Comparison of ENCODE assay signal across 7 mouse cellular contexts in genomic region chr10:77605908-77606826, GRCm38 (mm10). TPM values are rescaled to one million over a fixed set of nuclear protein-coding genes. Genes with fewer than 3 reads are reported as not detected.
DNase-seq lines count a peak whose midpoint lies in the region; ATAC-seq lines count a peak whose summit lies in the region.

Gene Sumo3, plus strand, starts transcription at chr10:77606097.
Gene Gm49325, plus strand, starts transcription at chr10:77606197.

- peak; percentile 100 for DNase-seq in adrenal gland, postnatal 14 days
- peak; percentile 90 for DNase-seq in embryonic facial prominence, embryonic 11.5 days (ENCODE audit: low spot score)
- peak; percentile 99 for DNase-seq in heart, adult 11 months
- DNase-seq in kidney, adult 18-20 months: peak; percentile 99
- peak; percentile 96 for DNase-seq in limb, embryonic 10.5 days (ENCODE audit: low spot score)
- peak; percentile 91 for DNase-seq in skeletal muscle tissue, adult 2 months (ENCODE audit: low read depth, low spot score)

- H3K4me1 ChIP-seq in embryonic facial prominence, embryonic 11.5 days (ENCODE audit: control insufficient read depth, insufficient read depth, low read length): no peaks in the 10 kb centered on the region
- H3K4me1 ChIP-seq in limb, embryonic 10.5 days: peaks cover 24% of the 10 kb centered on the region
- H3K4me1 ChIP-seq in midbrain, embryonic 12.5 days: peaks cover 22% of the 10 kb centered on the region

- peak within 1 kb of the TSS; percentile 73 for H3K4me2 ChIP-seq in embryonic facial prominence, embryonic 11.5 days (ENCODE audit: low read depth, low read length)
- H3K4me2 ChIP-seq in midbrain, embryonic 12.5 days (replicated peaks): peak within 1 kb of the TSS; percentile 85

- peaks cover 6% of the 10 kb centered on the region for H3K36me3 ChIP-seq in embryonic facial prominence, embryonic 11.5 days (replicated peaks; ENCODE audit: control insufficient read depth, insufficient read depth, low read depth, low read length)
- H3K36me3 ChIP-seq in limb, embryonic 10.5 days: peaks cover 33% of the 10 kb centered on the region
- H3K36me3 ChIP-seq in midbrain, embryonic 12.5 days: peaks cover 20% of the 10 kb centered on the region

- no peaks in the 10 kb centered on the region for H3K27me3 ChIP-seq in embryonic facial prominence, embryonic 11.5 days (ENCODE audit: control insufficient read depth, insufficient read depth, low read length)
- H3K27me3 ChIP-seq in limb, embryonic 10.5 days (ENCODE audit: low read depth, poor library complexity, severe bottlenecking): no peaks in the 10 kb centered on the region
- no peaks in the 10 kb centered on the region for H3K27me3 ChIP-seq in midbrain, embryonic 12.5 days

- ATAC-seq in embryonic facial prominence, embryonic 11.5 days (replicated peaks; ENCODE audit: insufficient number of reproducible peaks, low FRiP score, low TSS enrichment, low read depth): peak; percentile 73
- ATAC-seq in midbrain, embryonic 12.5 days (ENCODE audit: low FRiP score, low read depth): peak; percentile 84

- no peaks in the 10 kb centered on the region for H3K9me3 ChIP-seq in embryonic facial prominence, embryonic 11.5 days (replicated peaks; ENCODE audit: control insufficient read depth, low read length)
- no peaks in the 10 kb centered on the region for H3K9me3 ChIP-seq in limb, embryonic 10.5 days (replicated peaks)
- H3K9me3 ChIP-seq in midbrain, embryonic 12.5 days: peaks cover 4% of the 10 kb centered on the region; the same call in 1 of the 2 replicates

- H3K9ac ChIP-seq in embryonic facial prominence, embryonic 11.5 days (replicated peaks; ENCODE audit: low read length): peak within 1 kb of the TSS; percentile 88
- peak within 1 kb of the TSS; percentile 80 for H3K9ac ChIP-seq in midbrain, embryonic 12.5 days (replicated peaks)

- H3K27ac ChIP-seq in embryonic facial prominence, embryonic 11.5 days (replicated peaks; ENCODE audit: low read depth, low read length): peak within 1 kb of the TSS; percentile 76
- peak within 1 kb of the TSS; percentile 99 for H3K27ac ChIP-seq in limb, embryonic 10.5 days
- H3K27ac ChIP-seq in midbrain, embryonic 12.5 days (replicated peaks): peak within 1 kb of the TSS; percentile 94

- peak within 1 kb of the TSS; percentile 74 for H3K4me3 ChIP-seq in embryonic facial prominence, embryonic 11.5 days (ENCODE audit: low read depth, low read length)
- peak within 1 kb of the TSS; percentile 87 for H3K4me3 ChIP-seq in limb, embryonic 10.5 days
- peak within 1 kb of the TSS; percentile 80 for H3K4me3 ChIP-seq in midbrain, embryonic 12.5 days

- under 1% methylated on average over 115 of the region's 119 CpGs for WGBS in embryonic facial prominence, embryonic 11.5 days
- WGBS in limb, embryonic 10.5 days: 2% methylated on average over 104 of the region's 119 CpGs
- WGBS in midbrain, embryonic 12.5 days: 1% methylated on average over 104 of the region's 119 CpGs

RNA-seq across cellular contexts. Expression of gene Sumo3, which starts in this region (rescaled TPM):
- total RNA-seq in adrenal gland, postnatal 14 days (2021): 93.0 and 111 TPM in 2 replicates
- 382 and 410 TPM in 2 replicates for polyA plus RNA-seq in embryonic facial prominence, embryonic 11.5 days (2014; fragmentation: Nextera tagmentation; extraction: Ambion mirVana)
- 400 and 420 TPM in 2 replicates for polyA plus RNA-seq in limb, embryonic 10.5 days (2016; fragmentation: Nextera tagmentation; extraction: Ambion mirVana)
- polyA plus RNA-seq in midbrain, embryonic 12.5 days (2016; fragmentation: Nextera tagmentation; extraction: Ambion mirVana): 304 and 325 TPM in 2 replicates

RNA-seq across cellular contexts. Expression of gene Gm49325, which starts in this region (rescaled TPM):
- 23.6 and 31.5 TPM in 2 replicates for total RNA-seq in adrenal gland, postnatal 14 days (2021)
- 1.6 TPM in 1 of 2 replicates, not detected in the other for polyA plus RNA-seq in embryonic facial prominence, embryonic 11.5 days (2014; fragmentation: Nextera tagmentation; extraction: Ambion mirVana)
- polyA plus RNA-seq in limb, embryonic 10.5 days (2016; fragmentation: Nextera tagmentation; extraction: Ambion mirVana): 1.6 and 1.7 TPM in 2 replicates
- polyA plus RNA-seq in midbrain, embryonic 12.5 days (2016; fragmentation: Nextera tagmentation; extraction: Ambion mirVana): 7.7 and 19.3 TPM in 2 replicates

Comparison
In these comparisons a context has a peak if more than half of its experiments do, and no peak if none do; other contexts are left out.
1. Peak in every context shown above with its lines: DNase-seq, ATAC-seq, H3K4me3 ChIP-seq and H3K27ac ChIP-seq.